Mouse (Mus musculus): ENCODE data around the gene 1700029P11Rik.

DNA sequence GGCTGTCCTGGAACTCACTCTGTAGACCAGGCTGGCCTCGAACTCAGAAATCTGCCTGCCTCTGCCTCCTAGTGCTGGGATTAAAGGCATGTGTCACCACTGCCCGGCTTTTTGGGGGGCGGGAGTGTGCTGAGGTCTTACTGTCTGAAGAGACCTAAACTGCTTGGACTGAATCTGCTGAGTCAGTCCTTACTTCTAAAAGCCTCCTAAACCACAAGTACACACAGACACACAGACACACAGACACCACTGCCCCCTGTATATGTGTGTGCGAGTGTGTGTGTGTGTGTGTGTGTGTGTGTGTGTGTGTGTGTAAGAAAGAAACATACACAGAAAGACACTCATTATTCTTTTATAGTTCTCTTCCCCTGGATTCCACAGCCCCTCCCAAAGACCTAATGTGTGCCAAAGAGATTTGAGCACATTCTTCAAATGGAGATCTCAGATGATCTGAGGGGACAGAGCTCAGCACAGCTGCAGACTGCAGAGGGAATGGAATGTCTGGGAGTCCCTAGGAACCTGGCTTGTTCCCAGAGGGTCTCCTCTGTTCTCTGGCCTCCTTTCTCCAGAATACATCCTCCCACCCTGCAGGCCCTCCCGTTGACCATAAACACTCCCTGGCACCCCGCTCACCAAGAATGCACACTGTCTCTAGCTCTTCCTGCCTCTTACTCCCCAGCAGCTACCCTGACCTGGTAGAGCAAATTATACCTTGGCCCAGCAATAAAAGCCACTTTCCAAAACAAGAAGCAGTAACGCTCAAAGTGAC, 44.3 kb upstream of the 1700029P11Rik start:
- TF ChIP-seq USF1 (IDR thresholded peaks at IDR 0.05; ENCODE audit: low read depth) (no peak), CTCF (IDR thresholded peaks at IDR 0.05; ENCODE audit: control insufficient read depth, insufficient read depth, insufficient read length) (no peak)
